Mouse (Mus musculus): ENCODE data around the gene Lamtor3. TPM values are rescaled to one million over a fixed set of nuclear protein-coding genes. Genes with fewer than 3 reads are reported as not detected.
A peak's percentile ranks its signal among the peaks of the same experiment; 100 is the strongest.

Gene Lamtor3
- polyA plus RNA-seq (2015; fragmentation: Nextera tagmentation; extraction: Ambion mirVana): 44.3 and 46.5 TPM in 2 replicates

- peak; percentile 95 for DNase-seq
- Histone ChIP-seq H3K27ac (ENCODE audit: low read depth) (peak within 1 kb of the TSS; percentile 93), H3K9me3 (ENCODE audit: low read length) (no peaks in the 10 kb centered on the region), H3K4me2 (ENCODE audit: low read depth, low read length) (peak within 1 kb of the TSS; percentile 76), H3K36me3 (replicated peaks; ENCODE audit: insufficient read depth, low read length) (peaks cover 16% of the 10 kb centered on the region), H3K9ac (replicated peaks) (peak within 1 kb of the TSS; percentile 86), H3K27me3 (ENCODE audit: insufficient read depth, low read length) (no peaks in the 10 kb centered on the region), H3K4me3 (ENCODE audit: low read depth, low read length) (peak within 1 kb of the TSS; percentile 87), H3K4me1 (ENCODE audit: insufficient read depth) (peaks cover 15% of the 10 kb centered on the region)
- TF ChIP-seq CTCF (IDR thresholded peaks at IDR 0.05; ENCODE audit: low read depth) (peak; percentile 32; the same call in 1 of the 2 replicates), EP300 (IDR thresholded peaks at IDR 0.05; ENCODE audit: low read depth) (peak; percentile 62)
- peak; percentile 95 for ATAC-seq
- under 1% methylated on average over 47 of the region's 47 CpGs for WGBS (ENCODE audit: insufficient replicate concordance)
These were observed at the start of gene Lamtor3 for GRCm38 (mm10) chr3:137918172-137918931. Lamtor3 (plus strand) TSS chr3:137918506.

- WGBS (ENCODE audit: insufficient replicate concordance): 92% methylated on average over 9 of the region's 9 CpGs
- Histone ChIP-seq H3K4me2 (ENCODE audit: low read depth, low read length) (no peak overlapping the region), H3K27me3 (ENCODE audit: insufficient read depth, low read length) (no peaks in the 10 kb centered on the region), H3K4me1 (ENCODE audit: insufficient read depth) (peaks cover 17% of the 10 kb centered on the region), H3K4me3 (ENCODE audit: low read depth, low read length) (no peak overlapping the region), H3K9me3 (ENCODE audit: low read length) (no peaks in the 10 kb centered on the region), H3K36me3 (replicated peaks; ENCODE audit: insufficient read depth, low read length) (peaks cover 8% of the 10 kb centered on the region), H3K9ac (replicated peaks) (no peak overlapping the region), H3K27ac (ENCODE audit: low read depth) (no peak overlapping the region)
- ATAC-seq (no peak), DNase-seq (no peak)
- no peak for TF ChIP-seq EP300 (IDR thresholded peaks at IDR 0.05; ENCODE audit: low read depth)
- TF ChIP-seq CTCF (IDR thresholded peaks at IDR 0.05; ENCODE audit: low read depth): no peak
These were observed 48.9 kb upstream of the Lamtor3 start for GRCm38 (mm10) chr3:137869395-137869794.

- WGBS (ENCODE audit: insufficient replicate concordance): 25% methylated on average over 3 of the region's 3 CpGs
- Histone ChIP-seq H3K4me3 (ENCODE audit: low read depth, low read length) (no peak overlapping the region), H3K9ac (replicated peaks) (no peak overlapping the region), H3K36me3 (replicated peaks; ENCODE audit: insufficient read depth, low read length) (no peaks in the 10 kb centered on the region), H3K4me1 (ENCODE audit: insufficient read depth) (peaks cover 10% of the 10 kb centered on the region), H3K9me3 (ENCODE audit: low read length) (no peaks in the 10 kb centered on the region), H3K27ac (ENCODE audit: low read depth) (0 out of 2 replicates have a peak overlapping the region, but pooled peaks have one; percentile 11), H3K4me2 (ENCODE audit: low read depth, low read length) (no peak overlapping the region), H3K27me3 (ENCODE audit: insufficient read depth, low read length) (no peaks in the 10 kb centered on the region)
- no peak for DNase-seq
- no peak for ATAC-seq
- TF ChIP-seq CTCF (IDR thresholded peaks at IDR 0.05; ENCODE audit: low read depth): no peak
- TF ChIP-seq EP300 (IDR thresholded peaks at IDR 0.05; ENCODE audit: low read depth): no peak
These were observed 39.0 kb upstream of the Lamtor3 start for GRCm38 (mm10) chr3:137879313-137879712.

GRCm38 (mm10) chr3:137880109-137880748, 38.1 kb upstream of the Lamtor3 start:
- H3K27ac ChIP-seq (ENCODE audit: low read depth): 0 out of 2 replicates have a peak overlapping the region, but pooled peaks have one; percentile 11
- ATAC-seq (no peak), DNase-seq (no peak)
- no peaks in the 10 kb centered on the region for H3K27me3 ChIP-seq (ENCODE audit: insufficient read depth, low read length)
- 64% methylated on average over 4 of the region's 4 CpGs for WGBS (ENCODE audit: insufficient replicate concordance)
- TF ChIP-seq CTCF (IDR thresholded peaks at IDR 0.05; ENCODE audit: low read depth): no peak
- no peak overlapping the region for H3K4me2 ChIP-seq (ENCODE audit: low read depth, low read length)
- H3K36me3 ChIP-seq (replicated peaks; ENCODE audit: insufficient read depth, low read length): no peaks in the 10 kb centered on the region
- H3K9ac ChIP-seq (replicated peaks): no peak overlapping the region
- no peaks in the 10 kb centered on the region for H3K9me3 ChIP-seq (ENCODE audit: low read length)
- H3K4me3 ChIP-seq (ENCODE audit: low read depth, low read length): no peak overlapping the region
- H3K4me1 ChIP-seq (ENCODE audit: insufficient read depth): peaks cover 10% of the 10 kb centered on the region

- DNase-seq: no peak
- H3K9ac ChIP-seq (replicated peaks): no peak overlapping the region
- 85% methylated on average over 5 of the region's 5 CpGs for WGBS (ENCODE audit: insufficient replicate concordance)
- H3K4me1 ChIP-seq (ENCODE audit: insufficient read depth): peaks cover 10% of the 10 kb centered on the region
- H3K27ac ChIP-seq (ENCODE audit: low read depth): no peak overlapping the region
- no peak overlapping the region for H3K4me3 ChIP-seq (ENCODE audit: low read depth, low read length)
- no peak overlapping the region for H3K4me2 ChIP-seq (ENCODE audit: low read depth, low read length)
- no peaks in the 10 kb centered on the region for H3K27me3 ChIP-seq (ENCODE audit: insufficient read depth, low read length)
- TF ChIP-seq EP300 (IDR thresholded peaks at IDR 0.05; ENCODE audit: low read depth) (no peak), CTCF (IDR thresholded peaks at IDR 0.05; ENCODE audit: low read depth) (no peak)
- no peaks in the 10 kb centered on the region for H3K9me3 ChIP-seq (ENCODE audit: low read length)
- no peak for ATAC-seq
- H3K36me3 ChIP-seq (replicated peaks; ENCODE audit: insufficient read depth, low read length): no peaks in the 10 kb centered on the region
These were observed 37.2 kb upstream of the Lamtor3 start for GRCm38 (mm10) chr3:137881093-137881492.

GRCm38 (mm10) chr3:137887961-137888360, 30.3 kb upstream of the Lamtor3 start:
- no peak overlapping the region for H3K4me3 ChIP-seq (ENCODE audit: low read depth, low read length)
- H3K9ac ChIP-seq (replicated peaks): no peak overlapping the region
- 0 out of 2 replicates have a peak, but pooled peaks cover 4% of the 10 kb centered on the region for H3K4me1 ChIP-seq (ENCODE audit: insufficient read depth)
- WGBS (ENCODE audit: insufficient replicate concordance): 65% methylated on average over 7 of the region's 7 CpGs
- no peak for TF ChIP-seq CTCF (IDR thresholded peaks at IDR 0.05; ENCODE audit: low read depth)
- no peak for TF ChIP-seq EP300 (IDR thresholded peaks at IDR 0.05; ENCODE audit: low read depth)
- no peaks in the 10 kb centered on the region for H3K27me3 ChIP-seq (ENCODE audit: insufficient read depth, low read length)
- H3K9me3 ChIP-seq (ENCODE audit: low read length): no peaks in the 10 kb centered on the region
- no peak overlapping the region for H3K4me2 ChIP-seq (ENCODE audit: low read depth, low read length)
- no peak overlapping the region for H3K27ac ChIP-seq (ENCODE audit: low read depth)
- DNase-seq (no peak), ATAC-seq (peak; percentile 29; the same call in 1 of the 2 replicates)
- no peaks in the 10 kb centered on the region; the same call in 1 of the 2 replicates for H3K36me3 ChIP-seq (replicated peaks; ENCODE audit: insufficient read depth, low read length)
